Mouse (Mus musculus): ENCODE data around the gene Klf12. TPM values are rescaled to one million over a fixed set of nuclear protein-coding genes. Genes with fewer than 3 reads are reported as not detected.

Gene Klf12
- polyA plus RNA-seq, 1 experiment from 2014 or later: 16.4 TPM

DNA sequence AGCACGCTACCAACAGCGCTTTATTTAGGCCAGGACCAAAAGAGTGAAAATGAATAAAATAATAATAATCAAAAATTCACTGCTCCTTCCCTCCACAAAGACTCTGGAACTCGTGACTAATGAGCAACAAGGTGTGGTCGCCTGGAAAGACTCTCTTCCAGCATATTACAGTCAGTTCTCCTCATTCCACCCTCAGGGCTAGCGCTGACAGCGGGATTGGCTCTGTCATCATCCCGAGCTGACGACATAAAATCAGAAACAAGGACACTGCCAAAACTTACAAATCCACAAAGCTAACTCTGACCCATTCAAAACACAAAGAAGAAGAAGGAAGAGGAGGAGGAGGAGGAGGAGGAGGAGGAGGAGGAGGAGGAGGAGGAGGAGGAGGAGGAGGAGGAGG is 136.8 kb downstream of the Klf12 start:
- Histone ChIP-seq H3K36me3 (ENCODE audit: control insufficient read depth, insufficient read depth, low read length) (peaks cover 18% of the 10 kb centered on the region), H3K9me3 (ENCODE audit: control insufficient read depth, low read length) (no peaks in the 10 kb centered on the region), H3K4me3 (ENCODE audit: low read depth, low read length) (no peak overlapping the region), H3K9ac (ENCODE audit: low read depth, low read length) (no peak overlapping the region), H3K27ac (replicated peaks; ENCODE audit: low read depth, low read length) (no peak overlapping the region), H3K27me3 (replicated peaks; ENCODE audit: control insufficient read depth, insufficient read depth, low read length) (no peaks in the 10 kb centered on the region), H3K4me2 (ENCODE audit: low read depth, low read length) (no peak overlapping the region), H3K4me1 (ENCODE audit: control insufficient read depth, insufficient read depth, low read length) (no peaks in the 10 kb centered on the region)
- no peak for ATAC-seq (ENCODE audit: low read depth)
- no peak for DNase-seq (ENCODE audit: low spot score)
- WGBS: 78% methylated on average over 8 of the region's 8 CpGs

DNA sequence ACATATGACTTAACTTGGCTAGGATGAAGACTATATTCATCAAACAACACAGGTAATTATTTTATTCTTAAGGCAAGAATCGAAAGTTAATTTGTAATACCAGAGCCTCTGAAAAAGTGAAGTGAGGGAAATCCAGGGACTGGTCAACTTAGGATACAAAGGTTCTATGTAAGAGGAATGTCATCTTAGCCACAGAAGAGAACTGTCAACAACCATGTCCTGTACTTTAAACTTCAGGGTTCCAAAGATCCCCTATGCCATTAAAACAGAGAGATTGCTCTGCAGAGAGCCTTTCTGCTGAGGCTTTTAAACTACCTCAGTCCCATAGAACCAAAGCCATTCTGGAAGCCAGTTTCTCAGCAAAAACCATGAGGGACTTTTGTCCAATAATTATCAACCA is 144.1 kb downstream of the Klf12 start:
- ATAC-seq (ENCODE audit: low read depth) (no peak), DNase-seq (ENCODE audit: low spot score) (no peak)
- H3K4me1 ChIP-seq (ENCODE audit: control insufficient read depth, insufficient read depth, low read length): no peaks in the 10 kb centered on the region
- H3K27ac ChIP-seq (replicated peaks; ENCODE audit: low read depth, low read length): no peak overlapping the region
- 96% methylated on average over 1 of the region's 1 CpGs for WGBS
- H3K9ac ChIP-seq (ENCODE audit: low read depth, low read length): no peak overlapping the region
- H3K4me3 ChIP-seq (ENCODE audit: low read depth, low read length): no peak overlapping the region
- H3K4me2 ChIP-seq (ENCODE audit: low read depth, low read length): no peak overlapping the region
- peaks cover 11% of the 10 kb centered on the region; the same call in 1 of the 2 replicates for H3K36me3 ChIP-seq (ENCODE audit: control insufficient read depth, insufficient read depth, low read length)
- H3K9me3 ChIP-seq (ENCODE audit: control insufficient read depth, low read length): no peaks in the 10 kb centered on the region
- no peaks in the 10 kb centered on the region for H3K27me3 ChIP-seq (replicated peaks; ENCODE audit: control insufficient read depth, insufficient read depth, low read length)

DNA sequence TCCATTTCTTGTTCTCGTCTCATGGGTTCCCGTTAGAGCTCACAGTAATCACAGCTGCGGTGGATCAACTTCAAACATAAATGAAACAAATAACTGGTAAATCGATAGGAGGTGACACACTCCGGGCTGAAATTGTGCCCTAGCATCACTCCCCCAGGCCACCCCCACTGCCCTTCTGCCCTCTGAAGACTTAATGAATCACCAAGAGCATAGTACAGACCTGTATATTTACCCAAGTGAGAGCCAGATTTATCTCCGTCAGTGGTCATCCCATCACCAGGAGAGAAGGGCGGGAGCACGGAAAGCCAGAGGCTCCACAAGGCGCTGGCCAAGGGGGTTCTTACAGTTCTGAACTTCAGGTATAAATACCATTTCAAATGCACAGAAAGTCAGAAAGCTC is 150.2 kb downstream of the Klf12 start:
- no peak for ATAC-seq (ENCODE audit: low read depth)

DNA sequence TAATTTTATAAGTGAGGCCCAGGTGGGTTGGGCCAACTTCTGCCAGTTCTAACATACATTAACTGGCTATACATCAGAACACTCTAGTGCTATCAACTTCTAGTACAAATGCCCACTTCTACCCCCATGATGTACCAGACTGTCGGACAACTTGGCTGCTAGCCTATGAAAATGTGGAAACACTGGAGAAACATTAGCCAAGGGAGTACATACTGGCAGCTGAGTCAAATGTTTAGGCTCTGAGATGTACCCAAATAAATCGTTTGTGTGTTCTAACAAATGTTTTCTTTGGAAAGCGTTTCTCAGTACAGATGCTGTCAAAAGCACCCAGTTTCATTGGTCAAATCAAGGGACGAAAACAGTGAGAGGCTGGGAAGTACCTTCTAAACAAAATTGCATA is 152.0 kb downstream of the Klf12 start:
- no peaks in the 10 kb centered on the region for H3K36me3 ChIP-seq (ENCODE audit: control insufficient read depth, insufficient read depth, low read length)
- no peak overlapping the region for H3K4me3 ChIP-seq (ENCODE audit: low read depth, low read length)
- no peaks in the 10 kb centered on the region for H3K27me3 ChIP-seq (replicated peaks; ENCODE audit: control insufficient read depth, insufficient read depth, low read length)
- H3K4me1 ChIP-seq (ENCODE audit: control insufficient read depth, insufficient read depth, low read length): no peaks in the 10 kb centered on the region
- H3K9ac ChIP-seq (ENCODE audit: low read depth, low read length): no peak overlapping the region
- no peak overlapping the region for H3K27ac ChIP-seq (replicated peaks; ENCODE audit: low read depth, low read length)
- H3K4me2 ChIP-seq (ENCODE audit: low read depth, low read length): no peak overlapping the region
- no peak for ATAC-seq (ENCODE audit: low read depth)
- no peak for DNase-seq (ENCODE audit: low spot score)
- H3K9me3 ChIP-seq (ENCODE audit: control insufficient read depth, low read length): no peaks in the 10 kb centered on the region
- 75% methylated on average over 4 of the region's 4 CpGs for WGBS

More for the DNA sequence above, 150.2 kb downstream of the Klf12 start:
- no peak overlapping the region for H3K27ac ChIP-seq (replicated peaks; ENCODE audit: low read depth, low read length)
- WGBS: 70% methylated on average over 9 of the region's 9 CpGs
- H3K27me3 ChIP-seq (replicated peaks; ENCODE audit: control insufficient read depth, insufficient read depth, low read length): no peaks in the 10 kb centered on the region
- H3K4me3 ChIP-seq (ENCODE audit: low read depth, low read length): no peak overlapping the region
- no peak overlapping the region for H3K4me2 ChIP-seq (ENCODE audit: low read depth, low read length)
- DNase-seq (ENCODE audit: low spot score): no peak
- no peaks in the 10 kb centered on the region for H3K36me3 ChIP-seq (ENCODE audit: control insufficient read depth, insufficient read depth, low read length)
- H3K4me1 ChIP-seq (ENCODE audit: control insufficient read depth, insufficient read depth, low read length): no peaks in the 10 kb centered on the region
- H3K9ac ChIP-seq (ENCODE audit: low read depth, low read length): no peak overlapping the region
- no peaks in the 10 kb centered on the region for H3K9me3 ChIP-seq (ENCODE audit: control insufficient read depth, low read length)

DNA sequence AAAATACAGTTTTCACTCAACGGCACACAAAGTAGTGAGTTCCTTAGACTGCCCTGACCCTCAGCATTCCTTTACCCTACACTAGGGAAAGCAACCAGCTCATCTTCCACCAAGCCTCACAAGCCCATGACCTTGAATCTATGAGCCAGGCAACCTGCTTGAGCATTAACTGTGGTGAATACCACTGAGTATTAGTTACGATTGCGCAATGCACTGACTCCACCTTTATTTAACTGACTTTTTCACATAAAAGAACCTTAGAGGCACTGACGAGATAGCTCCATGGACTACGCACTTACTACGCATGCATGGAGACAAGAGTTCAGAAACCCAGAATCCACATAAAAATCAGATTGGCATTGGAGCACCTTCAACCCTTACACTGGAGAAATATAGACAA is 158.4 kb downstream of the Klf12 start:
- H3K9me3 ChIP-seq (ENCODE audit: control insufficient read depth, low read length): no peaks in the 10 kb centered on the region
- H3K4me2 ChIP-seq (ENCODE audit: low read depth, low read length): no peak overlapping the region
- no peak overlapping the region for H3K27ac ChIP-seq (replicated peaks; ENCODE audit: low read depth, low read length)
- no peak for DNase-seq (ENCODE audit: low spot score)
- no peak for ATAC-seq (ENCODE audit: low read depth)
- no peaks in the 10 kb centered on the region for H3K27me3 ChIP-seq (replicated peaks; ENCODE audit: control insufficient read depth, insufficient read depth, low read length)
- no peak overlapping the region for H3K4me3 ChIP-seq (ENCODE audit: low read depth, low read length)
- no peaks in the 10 kb centered on the region for H3K36me3 ChIP-seq (ENCODE audit: control insufficient read depth, insufficient read depth, low read length)
- no peaks in the 10 kb centered on the region for H3K4me1 ChIP-seq (ENCODE audit: control insufficient read depth, insufficient read depth, low read length)
- 86% methylated on average over 6 of the region's 6 CpGs for WGBS
- no peak overlapping the region for H3K9ac ChIP-seq (ENCODE audit: low read depth, low read length)

DNA sequence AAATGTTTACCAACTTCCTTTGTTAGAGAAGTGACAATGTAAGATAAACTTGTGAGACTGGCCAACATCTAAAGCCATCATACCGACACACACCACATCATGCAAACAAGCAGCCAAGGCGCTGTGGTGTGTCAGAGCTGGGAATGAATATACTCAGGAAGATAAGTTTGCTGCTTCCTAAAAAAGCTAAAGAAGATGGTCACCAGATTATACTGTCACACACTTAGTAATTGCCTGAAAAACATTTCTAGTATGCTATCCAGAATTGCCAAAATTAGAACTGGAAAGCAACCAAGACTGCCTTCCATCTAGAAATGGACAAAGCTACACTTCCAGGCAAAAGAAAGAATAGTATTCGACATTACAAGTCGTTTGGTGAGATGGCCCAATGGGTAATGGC is 163.4 kb downstream of the Klf12 start:
- no peaks in the 10 kb centered on the region for H3K9me3 ChIP-seq (ENCODE audit: control insufficient read depth, low read length)
- WGBS: 91% methylated on average over 4 of the region's 4 CpGs
- H3K4me3 ChIP-seq (ENCODE audit: low read depth, low read length): no peak overlapping the region
- no peaks in the 10 kb centered on the region for H3K4me1 ChIP-seq (ENCODE audit: control insufficient read depth, insufficient read depth, low read length)
- no peaks in the 10 kb centered on the region for H3K36me3 ChIP-seq (ENCODE audit: control insufficient read depth, insufficient read depth, low read length)
- no peak overlapping the region for H3K9ac ChIP-seq (ENCODE audit: low read depth, low read length)
- H3K4me2 ChIP-seq (ENCODE audit: low read depth, low read length): no peak overlapping the region
- no peak overlapping the region for H3K27ac ChIP-seq (replicated peaks; ENCODE audit: low read depth, low read length)
- DNase-seq (ENCODE audit: low spot score): no peak
- no peaks in the 10 kb centered on the region for H3K27me3 ChIP-seq (replicated peaks; ENCODE audit: control insufficient read depth, insufficient read depth, low read length)
- ATAC-seq (ENCODE audit: low read depth): no peak

DNA sequence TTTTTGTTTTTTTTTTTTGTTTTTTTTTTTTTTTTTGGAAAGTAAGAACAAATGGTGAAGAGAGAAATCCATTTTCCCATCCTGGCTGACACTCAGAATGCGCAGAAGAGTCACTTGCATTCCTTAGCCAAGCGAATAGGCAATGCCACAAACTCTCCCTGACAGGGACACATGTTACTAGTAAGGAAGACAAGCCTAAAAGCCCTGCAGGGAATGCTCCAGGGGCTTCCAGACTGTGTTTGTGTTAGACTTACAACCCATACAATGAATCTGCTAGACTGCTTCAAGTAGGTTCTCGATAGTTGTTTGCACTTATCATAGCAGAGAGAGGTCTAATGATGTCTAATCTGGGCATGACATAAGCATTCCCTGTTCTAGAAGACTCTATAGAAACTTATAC is 164.6 kb downstream of the Klf12 start:
- no peak overlapping the region for H3K27ac ChIP-seq (replicated peaks; ENCODE audit: low read depth, low read length)
- H3K4me2 ChIP-seq (ENCODE audit: low read depth, low read length): no peak overlapping the region
- H3K9me3 ChIP-seq (ENCODE audit: control insufficient read depth, low read length): no peaks in the 10 kb centered on the region
- H3K36me3 ChIP-seq (ENCODE audit: control insufficient read depth, insufficient read depth, low read length): no peaks in the 10 kb centered on the region
- no peak overlapping the region for H3K9ac ChIP-seq (ENCODE audit: low read depth, low read length)
- no peak overlapping the region for H3K4me3 ChIP-seq (ENCODE audit: low read depth, low read length)
- no peak for ATAC-seq (ENCODE audit: low read depth)
- no peaks in the 10 kb centered on the region for H3K27me3 ChIP-seq (replicated peaks; ENCODE audit: control insufficient read depth, insufficient read depth, low read length)
- no peaks in the 10 kb centered on the region for H3K4me1 ChIP-seq (ENCODE audit: control insufficient read depth, insufficient read depth, low read length)
- DNase-seq (ENCODE audit: low spot score): peak; percentile 37
- 65% methylated on average over 3 of the region's 3 CpGs for WGBS

DNA sequence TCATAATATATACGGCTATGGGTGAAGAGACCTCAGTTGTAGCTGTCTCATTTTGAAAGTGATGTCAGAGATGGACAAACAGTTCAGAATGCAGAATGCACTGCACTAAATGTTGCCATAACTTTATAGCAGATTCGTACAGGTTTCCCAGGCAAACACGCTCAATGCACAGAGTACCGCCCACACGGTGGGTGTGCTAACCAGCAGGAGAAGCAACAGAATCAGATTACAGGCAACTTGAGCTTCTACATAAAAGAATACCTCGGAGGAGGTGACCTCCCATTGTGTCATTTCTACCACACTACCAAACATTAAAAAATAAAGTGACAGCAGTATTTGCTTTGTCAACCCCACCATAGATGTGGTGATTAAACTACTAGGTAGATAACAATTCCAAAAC is 171.1 kb downstream of the Klf12 start:
- Histone ChIP-seq H3K9me3 (ENCODE audit: control insufficient read depth, low read length) (no peaks in the 10 kb centered on the region), H3K4me2 (ENCODE audit: low read depth, low read length) (no peak overlapping the region), H3K4me3 (ENCODE audit: low read depth, low read length) (no peak overlapping the region), H3K9ac (ENCODE audit: low read depth, low read length) (no peak overlapping the region), H3K27me3 (replicated peaks; ENCODE audit: control insufficient read depth, insufficient read depth, low read length) (no peaks in the 10 kb centered on the region), H3K4me1 (ENCODE audit: control insufficient read depth, insufficient read depth, low read length) (peaks cover 15% of the 10 kb centered on the region), H3K27ac (replicated peaks; ENCODE audit: low read depth, low read length) (no peak overlapping the region), H3K36me3 (ENCODE audit: control insufficient read depth, insufficient read depth, low read length) (no peaks in the 10 kb centered on the region)
- ATAC-seq (ENCODE audit: low read depth) (peak; percentile 57; the same call in 1 of the 2 replicates), DNase-seq (ENCODE audit: low spot score) (peak; percentile 26)
- WGBS: 52% methylated on average over 6 of the region's 6 CpGs

DNA sequence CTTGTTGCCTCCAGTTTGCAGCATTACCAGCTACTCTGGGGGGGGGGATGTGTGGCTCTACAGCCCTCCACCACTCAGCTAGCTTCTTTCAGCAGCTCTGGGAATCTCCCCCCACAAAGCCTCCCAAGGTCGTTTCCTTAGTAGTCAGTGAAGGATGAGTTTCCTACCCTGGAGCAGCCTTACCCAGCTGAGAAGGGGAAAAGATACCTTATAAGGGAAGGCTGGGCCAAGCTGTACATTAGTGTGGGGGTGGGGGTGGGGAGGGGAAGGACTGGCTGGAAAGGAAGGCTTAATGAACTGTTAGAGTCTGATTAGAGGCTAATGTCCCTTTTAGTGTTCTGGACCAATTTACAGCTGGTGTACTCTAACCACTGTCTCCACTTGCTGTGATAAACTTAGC is 172.7 kb downstream of the Klf12 start:
- no peak for ATAC-seq (ENCODE audit: low read depth)
- no peak overlapping the region for H3K9ac ChIP-seq (ENCODE audit: low read depth, low read length)
- no peaks in the 10 kb centered on the region for H3K27me3 ChIP-seq (replicated peaks; ENCODE audit: control insufficient read depth, insufficient read depth, low read length)
- no peak overlapping the region for H3K4me2 ChIP-seq (ENCODE audit: low read depth, low read length)
- no peak overlapping the region for H3K4me3 ChIP-seq (ENCODE audit: low read depth, low read length)
- no peaks in the 10 kb centered on the region for H3K36me3 ChIP-seq (ENCODE audit: control insufficient read depth, insufficient read depth, low read length)
- H3K9me3 ChIP-seq (ENCODE audit: control insufficient read depth, low read length): no peaks in the 10 kb centered on the region
- H3K4me1 ChIP-seq (ENCODE audit: control insufficient read depth, insufficient read depth, low read length): peaks cover 15% of the 10 kb centered on the region
- DNase-seq (ENCODE audit: low spot score): peak; percentile 44
- H3K27ac ChIP-seq (replicated peaks; ENCODE audit: low read depth, low read length): no peak overlapping the region
- 13% methylated on average over 1 of the region's 1 CpGs for WGBS
